Mouse (Mus musculus): ENCODE measurements around the gene Mrgpra6.

GRCm38 (mm10) chr7:47163203-47163602, 41.5 kb downstream of the Mrgpra6 start:
- TF ChIP-seq E2F4 (IDR thresholded peaks at IDR 0.05; ENCODE audit: insufficient replicate concordance, low read depth, low read length) = no peak
- no peak for TF ChIP-seq CHD1 (IDR thresholded peaks at IDR 0.05; ENCODE audit: low read depth, low read length)
- TF ChIP-seq CTCF (conservative IDR thresholded peaks at IDR 0.05 in 1 of 2, IDR thresholded peaks at IDR 0.05 in 1 of 2; ENCODE audit: low read depth in 2 of 2, low read length in 2 of 2) = no peak
- TF ChIP-seq MAFK (IDR thresholded peaks at IDR 0.05; ENCODE audit: insufficient replicate concordance, low read length) = no peak
- no peak for TF ChIP-seq JUN (IDR thresholded peaks at IDR 0.05; ENCODE audit: insufficient read depth, low read depth, low read length)

Data from CH12.LX (cell line).